Mouse (Mus musculus) macrophage (primary cell): Measurements from ENCODE around the gene Arsa. TPM values are rescaled to one million over a fixed set of nuclear protein-coding genes. Genes with fewer than 3 reads are reported as not detected.

Experiments used
- H3K27ac ChIP-seq: fragments of 350-480 bp; formaldehyde crosslinking; 2 replicates; pipeline ENCODE4 v1.9.0; 2021
- H3K36me3 ChIP-seq: fragments of 350-480 bp; formaldehyde crosslinking; 2 replicates; pipeline ENCODE4 v1.9.0; 2021; ENCODE audit errors: inconsistent target
- H3K4me3 ChIP-seq: fragments of 350-480 bp; formaldehyde crosslinking; 2 replicates; pipeline ENCODE4 v1.9.0; 2021; ENCODE audit errors: inconsistent target
- H3K79me2 ChIP-seq: fragments of 350-480 bp; formaldehyde crosslinking; 2 replicates; pipeline ENCODE4 v1.9.0; 2021; ENCODE audit errors: inconsistent target
- WGBS: methylation state at CpG from one replicate; pipeline ENCODE4 v1.1.7; 2026; ENCODE audit warnings: inconsistent platforms; ENCODE audit not compliant: missing documents; 5-methylcytosine and 5-hydroxymethylcytosine counted together
- polyA plus RNA-seq: library from polyadenylated mRNA; stranded (reverse); fragments of 250-400 nt; gene quantifications from 3 replicates; pipeline ENCODE4 v1.2.4, GENCODE M21; 2018; ENCODE audit warnings: inconsistent platforms
- total RNA-seq, 78 experiments: library from RNA; depleted of rRNA; stranded (reverse); fragments of 250-400 nt; gene quantifications; 1 replicate in 9 of 78; 2 replicates in 24 of 78; 3 replicates in 43 of 78; 4 replicates in 2 of 78; pipeline ENCODE4 v1.2.4; 2018; ENCODE audit warnings: inconsistent platforms in 56 of 78

Arsa gene
- 10 to 100 TPM in 13 of 26 experiments, 1 to 10 TPM in 13; 4.4 to 18.8 (median 10.1) TPM for total RNA-seq (2018; cell fraction: chromatin; rRNA removed)
- total RNA-seq (2018; cell fraction: cytosol; rRNA removed), result 10 to 100 TPM; 14.7 to 36.7 (median 23.2) TPM
- 10 to 100 TPM; 11.3 to 47.0 (median 31.8) TPM for total RNA-seq (2018; cell fraction: nucleus; rRNA removed)
- 18.4 to 33.2 TPM (median 20.7 TPM) in 3 replicates for polyA plus RNA-seq

DNA sequence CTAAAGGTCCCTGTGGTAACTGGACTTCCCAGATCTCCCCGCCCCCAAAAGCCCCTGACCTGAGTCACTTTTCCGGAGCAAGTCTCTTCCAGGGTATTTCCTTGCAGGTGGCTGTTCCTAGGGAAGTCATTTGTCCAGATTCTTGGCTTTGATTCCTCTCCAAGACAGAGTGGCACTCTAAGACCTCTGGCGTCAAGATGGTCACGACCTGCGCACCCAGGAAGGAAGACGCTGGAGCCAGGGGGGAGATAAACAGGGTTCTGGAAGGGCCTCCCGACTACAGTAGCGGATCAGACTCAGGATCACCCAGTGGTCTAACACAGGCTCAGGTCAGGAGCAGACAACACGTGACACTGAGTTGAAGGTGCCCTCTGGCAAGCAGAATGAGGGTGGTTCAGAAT, at the start of gene Arsa:
Gene Arsa (minus strand): TSS at position 335 of the 401 bp plus-strand sequence.
- Histone ChIP-seq H3K27ac (peak within 1 kb of the TSS; percentile 71), H3K79me2 (no peaks in the 10 kb centered on the region; the same call in 1 of the 2 replicates), H3K4me3 (peak within 1 kb of the TSS; percentile 83), H3K36me3 (no peaks in the 10 kb centered on the region)
- 81% methylated on average over 9 of the region's 9 CpGs for WGBS

DNA sequence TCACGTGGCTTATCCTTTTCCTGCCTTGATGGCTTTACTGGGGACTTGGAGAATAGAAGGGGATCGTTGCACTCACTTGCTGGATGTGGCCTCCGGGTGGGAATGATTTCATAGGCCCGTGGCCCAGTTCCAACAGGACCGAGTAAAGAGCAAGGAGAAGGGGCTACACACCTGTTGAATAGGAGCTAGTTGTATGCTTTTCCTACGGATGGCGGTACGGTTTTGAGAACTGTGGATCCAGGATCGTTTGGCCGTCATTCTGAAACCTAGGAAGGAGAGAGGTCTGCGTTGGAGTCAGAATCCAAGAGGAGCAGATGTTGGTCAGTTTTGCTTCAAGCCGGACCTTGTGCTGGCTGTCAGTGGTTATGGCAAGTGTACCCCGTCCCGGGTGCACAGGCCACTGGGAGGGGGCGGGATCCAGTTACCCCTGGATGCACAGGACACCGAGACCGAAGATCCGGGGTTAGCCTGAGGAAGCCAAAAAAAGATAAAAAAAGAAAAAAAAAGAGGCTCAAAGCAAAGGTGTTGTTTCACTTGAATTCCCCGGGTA, 49.6 kb upstream of the Arsa start:
- Histone ChIP-seq H3K36me3 (no peaks in the 10 kb centered on the region), H3K27ac (no peak overlapping the region), H3K4me3 (no peak overlapping the region), H3K79me2 (no peaks in the 10 kb centered on the region)
- WGBS, result 89% methylated on average over 19 of the region's 19 CpGs

DNA sequence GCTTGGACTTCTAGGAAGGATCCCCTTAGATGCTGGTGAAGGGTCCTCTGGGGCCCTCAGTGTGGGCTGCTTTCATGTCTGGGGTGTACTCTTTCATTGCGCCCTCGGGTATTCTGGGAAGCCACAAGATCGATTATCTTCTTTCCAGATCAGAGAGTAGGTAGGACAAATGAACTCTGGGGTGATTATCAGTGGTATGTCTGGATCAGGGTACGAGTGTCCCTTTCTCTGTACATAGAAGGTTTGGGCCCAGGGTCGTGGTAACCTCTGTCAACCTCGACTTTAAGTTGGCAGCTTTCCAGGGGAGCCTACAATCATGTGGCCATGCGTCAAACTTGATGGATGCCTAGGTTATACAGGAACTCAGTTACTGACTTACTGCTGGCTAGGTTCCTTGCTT, 48.7 kb upstream of the Arsa start:
- Histone ChIP-seq H3K4me3 (no peak overlapping the region), H3K79me2 (no peaks in the 10 kb centered on the region), H3K36me3 (no peaks in the 10 kb centered on the region), H3K27ac (no peak overlapping the region)
- 58% methylated on average over 7 of the region's 7 CpGs for WGBS

DNA sequence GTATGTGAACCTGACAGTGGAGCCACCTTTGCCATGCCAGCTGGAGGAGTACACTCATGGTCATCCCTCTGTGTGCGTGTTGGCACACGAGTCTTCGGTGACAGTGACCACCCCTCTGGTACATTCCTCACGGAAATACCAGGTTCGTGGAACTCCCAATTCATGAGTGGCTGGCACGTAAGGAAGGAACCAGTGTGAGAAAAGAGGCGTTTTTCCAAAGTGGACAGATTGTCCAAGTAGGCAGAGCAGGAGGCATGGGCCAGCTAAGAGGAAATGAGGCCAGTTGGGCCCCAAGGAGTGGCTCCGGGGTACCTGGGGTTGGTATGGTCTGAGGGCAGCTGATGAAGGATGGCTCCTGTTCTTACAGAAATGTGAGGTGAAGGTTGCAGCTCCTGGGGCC, 48.2 kb upstream of the Arsa start:
- Histone ChIP-seq H3K36me3 (no peaks in the 10 kb centered on the region), H3K79me2 (no peaks in the 10 kb centered on the region), H3K27ac (no peak overlapping the region), H3K4me3 (no peak overlapping the region)
- WGBS, result 95% methylated on average over 8 of the region's 8 CpGs

DNA sequence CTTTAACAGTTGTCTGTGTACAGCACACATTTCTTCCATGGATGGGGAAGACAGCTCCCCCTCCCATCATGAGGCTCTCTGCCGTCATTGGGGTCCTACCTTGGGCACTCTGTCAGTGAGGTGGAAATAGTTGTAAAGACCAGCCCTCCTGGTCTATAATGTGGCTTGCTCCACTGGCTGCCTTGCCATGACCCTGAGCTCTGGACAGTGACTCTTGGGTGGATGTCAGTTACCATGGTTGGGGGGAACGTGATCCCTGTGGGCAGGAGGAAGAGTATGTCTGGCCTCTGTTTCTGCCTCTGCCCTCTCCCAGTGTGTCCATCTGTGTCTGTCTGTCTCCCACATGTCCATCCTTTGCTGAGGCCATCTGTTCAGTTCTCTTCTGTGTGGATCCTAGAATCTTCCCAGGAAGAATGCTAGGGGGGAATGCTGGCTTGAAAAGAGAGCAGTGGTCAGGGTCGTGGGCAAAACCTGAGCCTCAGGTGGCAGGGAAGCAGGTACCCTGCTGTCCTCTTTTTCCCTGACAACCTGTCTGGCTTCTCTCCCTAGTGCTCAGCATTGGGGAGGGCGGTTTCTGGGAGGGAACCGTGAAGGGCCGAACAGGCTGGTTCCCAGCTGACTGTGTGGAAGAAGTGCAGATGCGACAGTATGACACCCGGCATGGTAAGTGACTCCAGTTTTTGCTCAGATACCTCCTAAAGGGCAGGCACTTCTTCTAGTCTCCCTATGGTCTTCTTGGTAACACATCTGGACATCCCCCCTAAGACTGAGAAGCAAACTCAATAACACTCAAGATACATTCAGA, 47.6 kb upstream of the Arsa start:
- Histone ChIP-seq H3K79me2 (no peaks in the 10 kb centered on the region), H3K27ac (no peak overlapping the region), H3K36me3 (no peaks in the 10 kb centered on the region), H3K4me3 (no peak overlapping the region)
- 91% methylated on average over 8 of the region's 8 CpGs for WGBS

DNA sequence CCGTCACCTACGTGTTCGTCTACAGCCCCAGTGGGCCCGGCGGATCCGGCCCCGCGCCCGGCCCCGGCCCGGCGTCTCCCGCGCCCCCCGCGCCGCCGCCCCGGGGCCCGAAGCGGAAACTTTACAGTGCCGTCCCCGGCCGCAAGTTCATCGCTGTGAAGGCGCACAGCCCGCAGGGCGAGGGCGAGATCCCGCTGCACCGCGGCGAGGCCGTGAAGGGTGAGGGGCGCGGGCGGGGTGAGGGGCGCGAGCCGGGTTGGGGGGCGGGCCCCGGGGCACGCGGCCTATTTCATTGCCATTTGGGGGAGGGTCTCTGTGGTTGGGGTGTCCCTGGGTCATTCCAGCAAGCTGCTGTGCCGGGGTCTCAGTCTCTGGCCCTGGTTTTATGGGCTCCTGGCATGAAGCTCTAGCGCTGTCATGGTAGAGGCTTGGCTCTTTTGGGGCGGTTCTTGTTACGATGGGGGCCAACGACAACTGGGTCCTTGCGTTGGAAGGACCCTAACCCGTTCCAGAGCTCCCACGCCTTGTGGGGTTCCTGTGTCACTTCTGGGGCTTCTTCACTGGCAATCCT, 46.9 kb upstream of the Arsa start:
- Histone ChIP-seq H3K27ac (no peak overlapping the region), H3K4me3 (no peak overlapping the region), H3K79me2 (no peaks in the 10 kb centered on the region), H3K36me3 (no peaks in the 10 kb centered on the region)
- WGBS, result 86% methylated on average over 33 of the region's 52 CpGs

DNA sequence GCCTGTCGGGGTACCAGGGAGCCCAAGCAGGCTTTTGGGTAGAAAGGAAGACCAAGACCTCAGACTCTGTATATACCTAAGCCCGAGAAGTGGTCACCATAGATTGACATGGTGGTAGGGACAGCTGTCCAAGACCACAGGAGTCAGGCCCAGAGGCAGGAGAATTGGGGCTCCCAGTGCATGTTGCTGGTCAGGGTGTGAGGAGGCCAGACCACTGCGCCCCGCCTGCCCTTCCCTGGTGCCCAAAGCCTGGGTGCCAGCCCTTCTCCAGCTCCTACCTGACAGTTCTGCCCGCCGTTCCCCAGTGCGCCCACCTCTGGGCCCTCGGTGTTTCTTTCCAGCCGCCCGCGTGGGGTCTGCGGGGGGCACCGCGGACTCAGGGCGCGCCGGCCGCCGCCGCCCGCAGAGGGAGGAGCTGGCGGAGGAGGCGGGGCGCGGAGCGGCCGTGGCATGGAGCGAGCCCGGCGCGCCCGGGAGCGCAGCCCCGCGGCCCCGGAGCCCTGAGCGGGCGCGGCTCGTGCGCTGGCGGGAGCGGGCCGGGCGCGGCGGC, 46.1 kb upstream of the Arsa start:
- no peak overlapping the region for H3K4me3 ChIP-seq

DNA sequence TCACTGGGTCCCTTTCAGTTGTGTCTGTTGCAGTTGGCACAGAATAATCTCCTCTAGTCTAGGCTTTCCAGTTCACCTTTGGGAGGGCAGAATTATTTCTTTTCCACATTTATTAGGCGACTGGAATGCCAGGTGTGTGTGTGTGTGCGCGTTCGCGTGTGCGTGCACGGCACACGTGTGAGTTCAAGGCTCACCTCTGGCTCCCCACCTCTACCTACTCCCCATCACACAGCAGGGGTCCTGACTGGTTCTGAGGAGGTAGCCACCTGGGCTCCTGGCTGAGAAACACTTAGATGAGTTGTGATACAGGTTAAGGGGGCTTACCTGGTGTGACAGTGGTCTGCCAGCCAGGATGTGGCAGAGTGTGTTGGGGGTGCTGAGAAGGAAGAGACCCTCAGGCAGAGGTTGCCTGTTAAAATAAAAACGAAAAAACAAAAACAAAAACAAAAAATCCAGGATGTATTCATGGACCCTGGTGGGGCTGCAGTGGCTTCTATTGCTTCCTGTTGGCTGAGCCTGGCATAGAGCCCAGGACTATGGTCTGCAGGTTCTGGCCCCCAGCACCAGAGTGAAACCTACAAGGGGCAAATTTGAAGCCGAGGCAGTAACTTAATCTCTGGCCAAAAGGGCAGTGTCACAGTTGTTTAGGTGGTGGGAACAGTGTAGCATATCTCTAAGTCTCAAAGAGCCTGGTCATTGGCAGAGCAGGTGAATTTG, 45.5 kb upstream of the Arsa start:
- H3K36me3 ChIP-seq, result no peaks in the 10 kb centered on the region
- 83% methylated on average over 10 of the region's 10 CpGs for whole genome bisulfite sequencing
- H3K79me2 ChIP-seq, result no peaks in the 10 kb centered on the region
- no peak overlapping the region for H3K4me3 ChIP-seq
- no peak overlapping the region for H3K27ac ChIP-seq

More for the DNA sequence above, 46.1 kb upstream of the Arsa start:
- no peaks in the 10 kb centered on the region for H3K36me3 ChIP-seq
- no peak overlapping the region for H3K27ac ChIP-seq
- H3K79me2 ChIP-seq, result no peaks in the 10 kb centered on the region
- 68% methylated on average over 12 of the region's 47 CpGs for WGBS

DNA sequence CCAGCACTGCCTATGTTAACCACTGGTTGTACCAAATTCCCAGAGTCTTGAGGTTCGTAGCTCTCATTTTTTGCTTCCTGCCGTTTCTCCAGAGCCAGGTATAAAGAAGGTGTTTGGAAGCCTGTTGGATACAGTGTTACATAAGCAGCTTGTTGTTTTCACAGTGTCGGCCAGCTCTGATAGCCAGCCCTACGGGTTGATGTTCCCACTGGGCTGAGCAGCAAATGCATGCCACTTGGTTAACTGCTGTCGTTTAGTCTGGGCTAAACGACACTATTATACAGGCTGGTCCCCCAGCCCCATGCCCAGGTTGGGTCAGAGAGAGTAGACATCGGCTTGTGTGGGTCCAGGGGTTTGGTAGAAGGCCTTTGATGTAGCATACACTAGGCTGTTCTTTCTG, 44.7 kb upstream of the Arsa start:
- Histone ChIP-seq H3K27ac (no peak overlapping the region), H3K36me3 (no peaks in the 10 kb centered on the region), H3K4me3 (no peak overlapping the region), H3K79me2 (no peaks in the 10 kb centered on the region)
- 96% methylated on average over 7 of the region's 7 CpGs for WGBS

DNA sequence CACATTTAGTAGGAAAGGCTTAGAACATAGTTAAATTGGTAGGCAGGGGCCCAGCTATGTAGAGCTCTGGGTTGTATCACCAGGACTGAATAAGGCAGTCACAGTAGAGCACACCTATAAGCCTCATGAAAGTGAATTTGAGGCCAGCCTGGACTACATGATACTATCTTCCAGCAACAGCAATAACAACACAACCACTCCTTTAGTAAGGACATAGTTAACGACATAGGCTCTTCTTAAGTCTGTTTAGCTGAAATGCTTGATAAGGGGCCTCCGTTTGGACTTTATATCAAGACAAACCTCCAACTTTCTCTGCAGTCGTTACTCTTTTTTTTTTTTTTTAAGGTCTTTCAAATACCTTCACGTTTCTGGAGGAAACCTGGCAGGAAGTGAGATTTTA, 35.5 kb upstream of the Arsa start:
- 35% methylated on average over 4 of the region's 4 CpGs for WGBS
- no peak overlapping the region for H3K27ac ChIP-seq
- no peaks in the 10 kb centered on the region for H3K79me2 ChIP-seq
- H3K4me3 ChIP-seq, result no peak overlapping the region
- H3K36me3 ChIP-seq, result no peaks in the 10 kb centered on the region

DNA sequence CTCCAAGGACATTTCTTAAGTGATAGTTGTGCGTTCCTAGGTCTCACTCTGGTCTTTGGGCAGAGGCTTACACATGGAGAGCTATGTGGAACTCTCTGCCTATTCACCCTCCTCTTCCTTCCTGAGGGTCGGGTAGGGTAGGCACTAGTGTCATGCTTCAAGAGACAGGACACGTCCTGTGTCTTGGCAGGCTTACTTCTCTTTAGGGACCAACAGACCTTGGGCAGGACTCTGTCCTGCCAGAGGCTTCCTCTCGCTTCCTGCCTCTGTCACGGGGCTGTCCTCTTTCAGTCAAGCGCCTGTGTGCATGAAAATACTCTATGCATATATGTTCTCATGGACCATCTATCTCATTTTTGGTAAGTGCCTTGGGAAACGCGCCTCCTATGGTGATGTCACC, 30.5 kb upstream of the Arsa start:
- Histone ChIP-seq H3K36me3 (no peaks in the 10 kb centered on the region), H3K4me3 (no peak overlapping the region), H3K79me2 (no peaks in the 10 kb centered on the region), H3K27ac (no peak overlapping the region)
- 61% methylated on average over 8 of the region's 8 CpGs for WGBS

DNA sequence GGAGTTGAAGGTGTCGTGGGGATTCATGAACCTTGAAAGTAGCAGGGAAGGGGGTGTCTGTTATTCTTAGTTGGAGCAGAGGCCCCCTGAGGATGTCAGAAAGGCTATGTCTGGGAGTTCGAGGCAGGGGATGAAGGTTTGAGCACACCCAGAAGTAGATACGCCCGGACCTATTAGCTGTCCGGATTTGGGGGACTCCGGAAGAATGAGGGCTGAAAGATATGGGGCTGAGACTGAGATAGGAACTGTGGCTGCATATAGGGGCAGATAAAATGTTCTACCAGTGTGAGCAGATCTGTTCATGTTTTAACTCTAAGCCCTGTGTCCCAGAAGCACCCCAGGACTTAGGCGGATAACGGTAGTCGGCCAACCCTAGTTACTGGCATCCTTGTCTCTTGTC, 27.6 kb upstream of the Arsa start:
- Histone ChIP-seq H3K27ac (no peak overlapping the region), H3K36me3 (no peaks in the 10 kb centered on the region), H3K4me3 (no peak overlapping the region), H3K79me2 (no peaks in the 10 kb centered on the region)
- 95% methylated on average over 9 of the region's 9 CpGs for WGBS

DNA sequence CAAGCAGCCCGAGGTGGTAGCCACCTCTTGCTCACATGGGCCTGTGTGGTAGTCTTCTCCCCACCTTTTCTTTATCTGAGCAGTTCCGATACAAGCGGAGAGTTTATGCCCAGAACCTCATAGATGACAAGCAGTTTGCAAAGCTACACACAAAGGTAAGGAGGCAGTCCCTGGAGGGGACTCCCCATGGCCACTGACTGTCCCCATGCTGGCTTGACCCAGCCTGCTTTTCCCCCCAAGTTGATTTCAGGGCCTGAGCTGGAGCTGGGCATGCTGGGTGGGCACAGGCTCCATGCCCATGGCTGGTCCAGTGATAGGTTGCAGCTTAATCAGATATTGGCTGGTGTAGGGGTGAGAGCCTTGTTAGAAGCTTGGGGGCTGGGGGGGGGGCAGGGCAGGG, 24.1 kb upstream of the Arsa start:
- no peaks in the 10 kb centered on the region for H3K36me3 ChIP-seq
- 95% methylated on average over 3 of the region's 3 CpGs for WGBS
- H3K27ac ChIP-seq, result no peak overlapping the region
- no peaks in the 10 kb centered on the region for H3K79me2 ChIP-seq
- no peak overlapping the region for H3K4me3 ChIP-seq

DNA sequence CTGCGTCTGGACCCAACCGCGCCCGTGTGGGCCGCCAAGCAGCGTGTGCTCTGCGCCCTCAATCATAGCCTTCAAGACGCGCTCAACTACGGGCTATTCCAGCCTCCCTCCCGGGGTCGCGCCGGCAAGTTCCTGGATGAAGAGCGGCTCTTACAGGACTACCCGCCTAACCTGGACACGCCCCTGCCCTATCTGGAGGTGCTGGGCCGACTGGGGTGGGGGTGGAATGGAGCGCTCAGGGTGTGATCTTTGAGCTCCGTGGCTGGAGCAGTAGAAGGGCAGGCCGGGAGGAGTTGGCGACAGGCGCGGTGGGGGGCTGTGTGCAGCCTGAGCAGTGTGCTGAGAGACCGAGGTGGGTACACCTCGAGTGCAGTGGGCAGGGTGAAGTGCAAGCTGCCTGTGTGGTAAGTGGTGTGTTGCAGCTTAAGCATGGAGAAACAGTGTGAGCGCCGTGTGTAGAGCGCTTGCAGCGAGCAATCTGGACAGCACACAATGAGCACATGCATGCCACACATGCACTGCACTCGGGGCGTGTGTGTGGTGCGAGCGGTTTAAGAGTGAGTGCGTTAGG, 23.1 kb upstream of the Arsa start:
- no peaks in the 10 kb centered on the region for H3K79me2 ChIP-seq
- no peak overlapping the region for H3K27ac ChIP-seq
- no peaks in the 10 kb centered on the region for H3K36me3 ChIP-seq
- no peak overlapping the region for H3K4me3 ChIP-seq
- 34% methylated on average over 35 of the region's 35 CpGs for WGBS
